Mouse (Mus musculus): ENCODE measurements around the gene Gm45716. TPM values are rescaled to one million over a fixed set of nuclear protein-coding genes. Genes with fewer than 3 reads are reported as not detected.

The Gm45716 gene
- polyA plus RNA-seq, 1 experiment = 0.63 TPM

DNA sequence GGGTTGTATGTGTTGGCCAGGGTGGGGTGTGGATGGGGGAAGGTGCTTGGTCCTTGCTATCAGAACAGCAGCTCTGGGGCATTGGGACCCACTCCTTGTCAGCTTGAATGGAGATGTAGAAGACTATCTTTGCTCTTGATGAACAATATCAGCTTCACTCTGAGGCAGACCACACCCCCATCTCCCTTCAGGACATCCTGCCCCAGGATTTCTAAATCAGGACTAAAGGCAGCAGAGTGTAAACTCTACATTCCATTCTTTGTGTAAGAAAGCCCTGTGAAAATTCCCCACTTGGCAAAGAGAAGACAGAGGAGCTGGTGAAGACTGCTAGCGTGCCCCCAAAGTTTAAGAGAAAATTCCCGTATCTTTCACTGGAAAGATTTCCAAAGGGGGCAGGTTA is 43.2 kb downstream of the Gm45716 start:
- Histone ChIP-seq H3K27ac (ENCODE audit: control insufficient read depth, insufficient read depth, low read depth, low read length) (no peak overlapping the region), H3K4me1 (ENCODE audit: control insufficient read depth, insufficient read depth, low read length) (no peaks in the 10 kb centered on the region), H3K36me3 (ENCODE audit: control insufficient read depth, insufficient read depth, low read length) (no peaks in the 10 kb centered on the region), H3K27me3 (ENCODE audit: control insufficient read depth, insufficient read depth, low read length) (no peaks in the 10 kb centered on the region), H3K4me3 (ENCODE audit: control insufficient read depth, low read depth, low read length) (no peak overlapping the region)
- no peak for TF ChIP-seq CTCF (IDR thresholded peaks at IDR 0.05; ENCODE audit: control insufficient read depth, insufficient read depth, insufficient replicate concordance, low read depth, low read length)
- no peak for TF ChIP-seq POLR2A (IDR thresholded peaks at IDR 0.05; ENCODE audit: control insufficient read depth, low read depth, low read length)

DNA sequence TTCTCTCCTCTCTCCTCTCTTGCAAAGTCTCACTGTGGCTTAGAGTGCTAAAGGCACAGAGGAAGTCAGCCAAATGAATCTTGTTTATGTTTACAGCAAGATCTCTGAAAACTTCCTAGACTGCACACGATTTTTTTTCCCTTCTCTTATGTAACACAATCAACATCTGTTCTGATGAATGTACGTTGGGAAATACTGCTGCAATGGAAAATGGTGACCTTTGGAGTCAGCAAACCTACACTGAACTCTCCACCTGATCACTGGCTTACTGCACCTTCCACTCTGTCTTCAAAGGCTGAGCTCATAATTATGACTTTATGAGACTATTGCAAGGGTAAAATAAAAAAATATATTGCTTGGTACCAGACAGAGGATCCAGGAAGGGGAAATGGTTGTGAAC is 44.1 kb downstream of the Gm45716 start:
- Histone ChIP-seq H3K36me3 (ENCODE audit: control insufficient read depth, insufficient read depth, low read length) (no peaks in the 10 kb centered on the region), H3K4me1 (ENCODE audit: control insufficient read depth, insufficient read depth, low read length) (no peaks in the 10 kb centered on the region), H3K4me3 (ENCODE audit: control insufficient read depth, low read depth, low read length) (no peak overlapping the region), H3K27me3 (ENCODE audit: control insufficient read depth, insufficient read depth, low read length) (no peaks in the 10 kb centered on the region), H3K27ac (ENCODE audit: control insufficient read depth, insufficient read depth, low read depth, low read length) (no peak overlapping the region)
- TF ChIP-seq POLR2A (IDR thresholded peaks at IDR 0.05; ENCODE audit: control insufficient read depth, low read depth, low read length) (no peak), CTCF (IDR thresholded peaks at IDR 0.05; ENCODE audit: control insufficient read depth, insufficient read depth, insufficient replicate concordance, low read depth, low read length) (no peak)

DNA sequence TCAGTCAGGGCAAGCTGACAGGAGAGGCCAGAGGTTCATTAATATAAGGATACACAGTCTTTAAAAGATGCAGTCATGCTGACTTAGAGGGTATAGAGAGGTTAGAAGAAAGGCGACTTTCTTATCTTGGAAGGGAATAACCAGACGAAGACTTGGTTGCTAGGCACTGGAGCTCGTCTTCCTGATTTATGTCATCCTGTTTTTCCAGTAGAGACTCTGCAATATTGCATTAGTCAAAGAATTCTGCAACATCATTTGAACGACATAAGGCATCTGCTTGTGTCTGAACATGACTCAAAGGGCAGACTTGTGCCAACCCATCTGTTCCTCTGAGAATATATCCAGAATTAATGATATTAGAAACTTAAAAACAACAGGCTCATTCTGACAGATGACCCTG is 45.2 kb downstream of the Gm45716 start:
- H3K36me3 ChIP-seq (ENCODE audit: control insufficient read depth, insufficient read depth, low read length) = no peaks in the 10 kb centered on the region
- H3K4me3 ChIP-seq (ENCODE audit: control insufficient read depth, low read depth, low read length) = no peak overlapping the region
- no peak for TF ChIP-seq POLR2A (IDR thresholded peaks at IDR 0.05; ENCODE audit: control insufficient read depth, low read depth, low read length)
- no peak for TF ChIP-seq CTCF (IDR thresholded peaks at IDR 0.05; ENCODE audit: control insufficient read depth, insufficient read depth, insufficient replicate concordance, low read depth, low read length)
- no peaks in the 10 kb centered on the region; the same call in 1 of the 2 replicates for H3K4me1 ChIP-seq (ENCODE audit: control insufficient read depth, insufficient read depth, low read length)
- no peaks in the 10 kb centered on the region for H3K27me3 ChIP-seq (ENCODE audit: control insufficient read depth, insufficient read depth, low read length)
- H3K27ac ChIP-seq (ENCODE audit: control insufficient read depth, insufficient read depth, low read depth, low read length) = no peak overlapping the region

DNA sequence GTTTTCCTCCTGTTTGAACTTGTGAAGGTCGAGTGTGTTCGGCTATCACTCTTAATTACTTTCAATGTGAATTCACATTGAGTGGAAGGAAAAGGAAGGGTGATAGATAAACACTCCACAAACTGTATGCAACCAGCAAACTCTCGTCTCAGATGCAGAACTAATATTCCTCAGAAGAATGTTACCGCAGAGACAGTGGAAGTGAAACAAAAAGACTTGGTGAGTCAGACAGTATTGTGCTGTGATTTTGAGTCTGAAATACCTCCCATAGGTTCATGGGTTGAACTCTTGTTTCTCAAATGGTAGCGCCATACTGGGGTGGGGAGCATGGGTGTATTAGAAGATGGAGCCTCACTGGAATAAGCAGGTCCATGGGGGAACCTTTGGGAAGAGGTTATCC is 47.7 kb downstream of the Gm45716 start:
- H3K4me1 ChIP-seq (ENCODE audit: control insufficient read depth, insufficient read depth, low read length) = no peaks in the 10 kb centered on the region; the same call in 1 of the 2 replicates
- H3K36me3 ChIP-seq (ENCODE audit: control insufficient read depth, insufficient read depth, low read length) = no peaks in the 10 kb centered on the region
- H3K4me3 ChIP-seq (ENCODE audit: control insufficient read depth, low read depth, low read length) = no peak overlapping the region
- no peaks in the 10 kb centered on the region for H3K27me3 ChIP-seq (ENCODE audit: control insufficient read depth, insufficient read depth, low read length)
- TF ChIP-seq POLR2A (IDR thresholded peaks at IDR 0.05; ENCODE audit: control insufficient read depth, low read depth, low read length) (no peak), CTCF (IDR thresholded peaks at IDR 0.05; ENCODE audit: control insufficient read depth, insufficient read depth, insufficient replicate concordance, low read depth, low read length) (no peak)
- H3K27ac ChIP-seq (ENCODE audit: control insufficient read depth, insufficient read depth, low read depth, low read length) = no peak overlapping the region

DNA sequence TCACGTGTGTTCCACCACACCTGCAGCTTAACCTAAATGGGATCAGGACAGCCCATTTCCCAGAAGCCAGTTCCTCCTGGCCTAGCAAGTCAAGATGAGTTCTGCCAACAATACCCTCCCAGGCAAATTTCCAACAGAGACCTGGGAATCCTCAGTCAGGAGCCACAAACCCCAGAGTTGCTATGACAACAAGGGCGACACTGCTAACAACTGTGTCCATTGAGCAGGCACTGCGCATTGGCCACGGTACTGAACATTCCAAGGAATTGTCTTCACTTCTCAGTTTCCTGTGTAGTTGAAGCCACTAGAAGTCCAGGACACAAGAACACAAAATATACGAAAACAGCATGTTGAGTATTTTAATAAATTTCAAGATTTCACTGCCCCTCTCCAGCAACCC is 50.1 kb downstream of the Gm45716 start:
- Histone ChIP-seq H3K36me3 (ENCODE audit: control insufficient read depth, insufficient read depth, low read length) (no peaks in the 10 kb centered on the region), H3K4me1 (ENCODE audit: control insufficient read depth, insufficient read depth, low read length) (no peaks in the 10 kb centered on the region; the same call in 1 of the 2 replicates), H3K4me3 (ENCODE audit: control insufficient read depth, low read depth, low read length) (no peak overlapping the region), H3K27ac (ENCODE audit: control insufficient read depth, insufficient read depth, low read depth, low read length) (no peak overlapping the region), H3K27me3 (ENCODE audit: control insufficient read depth, insufficient read depth, low read length) (no peaks in the 10 kb centered on the region)
- no peak for TF ChIP-seq POLR2A (IDR thresholded peaks at IDR 0.05; ENCODE audit: control insufficient read depth, low read depth, low read length)
- no peak for TF ChIP-seq CTCF (IDR thresholded peaks at IDR 0.05; ENCODE audit: control insufficient read depth, insufficient read depth, insufficient replicate concordance, low read depth, low read length)

DNA sequence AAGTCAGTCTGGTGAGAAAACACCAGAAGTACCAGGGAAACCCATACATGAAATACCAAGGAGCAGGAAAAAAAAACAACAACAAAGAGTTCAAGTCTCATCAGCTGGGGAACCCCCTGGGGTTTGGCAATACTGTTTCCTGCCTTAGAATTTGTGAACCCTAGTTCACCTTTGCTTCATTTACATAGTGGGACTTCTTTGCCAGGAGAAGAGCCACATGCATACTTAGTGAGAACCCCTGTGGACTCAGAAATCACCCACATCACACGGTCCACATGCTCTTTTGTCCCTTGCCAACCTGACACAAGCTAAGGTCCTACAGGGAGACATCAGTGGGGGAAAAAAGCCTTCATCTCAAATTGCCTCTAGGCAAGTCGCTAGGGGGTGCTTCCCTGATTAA is 51.2 kb downstream of the Gm45716 start:
- H3K27ac ChIP-seq (ENCODE audit: control insufficient read depth, insufficient read depth, low read depth, low read length) = no peak overlapping the region
- no peaks in the 10 kb centered on the region; the same call in 1 of the 2 replicates for H3K4me1 ChIP-seq (ENCODE audit: control insufficient read depth, insufficient read depth, low read length)
- no peaks in the 10 kb centered on the region for H3K36me3 ChIP-seq (ENCODE audit: control insufficient read depth, insufficient read depth, low read length)
- H3K4me3 ChIP-seq (ENCODE audit: control insufficient read depth, low read depth, low read length) = no peak overlapping the region
- no peaks in the 10 kb centered on the region for H3K27me3 ChIP-seq (ENCODE audit: control insufficient read depth, insufficient read depth, low read length)
- no peak for TF ChIP-seq POLR2A (IDR thresholded peaks at IDR 0.05; ENCODE audit: control insufficient read depth, low read depth, low read length)
- no peak for TF ChIP-seq CTCF (IDR thresholded peaks at IDR 0.05; ENCODE audit: control insufficient read depth, insufficient read depth, insufficient replicate concordance, low read depth, low read length)

DNA sequence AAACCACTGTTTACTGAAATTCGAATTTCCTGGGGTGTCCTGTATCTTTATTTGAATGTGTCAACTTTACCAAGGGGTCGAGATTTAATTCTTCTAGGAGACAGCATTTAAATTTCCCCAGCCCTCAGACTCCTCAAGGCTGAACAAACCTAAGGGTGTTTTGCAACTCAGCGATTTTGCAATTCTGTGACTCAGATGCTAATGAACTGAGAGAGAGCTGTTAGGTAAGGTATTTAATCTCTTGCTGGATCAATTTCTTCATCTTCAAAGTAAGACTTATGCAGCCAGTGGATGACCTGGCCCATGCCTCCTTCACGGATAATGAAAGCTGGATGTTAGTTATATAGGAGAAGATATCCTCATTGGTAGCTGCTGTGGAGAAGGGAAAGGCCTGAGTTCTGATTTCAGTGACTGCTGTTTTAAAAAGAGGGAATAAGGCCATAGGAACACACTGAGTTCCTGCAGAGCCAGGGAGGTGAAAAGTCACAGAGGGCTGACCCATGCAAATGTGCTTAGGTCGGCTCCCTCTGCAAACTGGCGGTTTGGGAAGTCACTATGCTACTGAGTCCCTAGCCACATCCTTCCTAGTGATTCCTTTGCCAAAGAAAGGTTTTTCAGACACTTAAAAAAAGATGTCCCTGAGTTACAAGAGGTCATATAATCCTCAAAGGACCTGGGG is 53.3 kb downstream of the Gm45716 start:
- H3K27ac ChIP-seq (ENCODE audit: control insufficient read depth, insufficient read depth, low read depth, low read length) = no peak overlapping the region
- H3K4me3 ChIP-seq (ENCODE audit: control insufficient read depth, low read depth, low read length) = no peak overlapping the region
- no peaks in the 10 kb centered on the region; the same call in 1 of the 2 replicates for H3K4me1 ChIP-seq (ENCODE audit: control insufficient read depth, insufficient read depth, low read length)
- H3K36me3 ChIP-seq (ENCODE audit: control insufficient read depth, insufficient read depth, low read length) = no peaks in the 10 kb centered on the region
- TF ChIP-seq POLR2A (IDR thresholded peaks at IDR 0.05; ENCODE audit: control insufficient read depth, low read depth, low read length) (no peak), CTCF (IDR thresholded peaks at IDR 0.05; ENCODE audit: control insufficient read depth, insufficient read depth, insufficient replicate concordance, low read depth, low read length) (no peak)
- no peaks in the 10 kb centered on the region for H3K27me3 ChIP-seq (ENCODE audit: control insufficient read depth, insufficient read depth, low read length)
